Mouse (Mus musculus) T-cell, adult 2 months (primary cell): ENCODE data around the gene Tchp.

ENCODE experiments used
- DNase-seq: peaks from one replicate; pipeline ENCODE4 v3.0.0; 2022; ENCODE audit warnings: low spot score

The Tchp gene

DNA sequence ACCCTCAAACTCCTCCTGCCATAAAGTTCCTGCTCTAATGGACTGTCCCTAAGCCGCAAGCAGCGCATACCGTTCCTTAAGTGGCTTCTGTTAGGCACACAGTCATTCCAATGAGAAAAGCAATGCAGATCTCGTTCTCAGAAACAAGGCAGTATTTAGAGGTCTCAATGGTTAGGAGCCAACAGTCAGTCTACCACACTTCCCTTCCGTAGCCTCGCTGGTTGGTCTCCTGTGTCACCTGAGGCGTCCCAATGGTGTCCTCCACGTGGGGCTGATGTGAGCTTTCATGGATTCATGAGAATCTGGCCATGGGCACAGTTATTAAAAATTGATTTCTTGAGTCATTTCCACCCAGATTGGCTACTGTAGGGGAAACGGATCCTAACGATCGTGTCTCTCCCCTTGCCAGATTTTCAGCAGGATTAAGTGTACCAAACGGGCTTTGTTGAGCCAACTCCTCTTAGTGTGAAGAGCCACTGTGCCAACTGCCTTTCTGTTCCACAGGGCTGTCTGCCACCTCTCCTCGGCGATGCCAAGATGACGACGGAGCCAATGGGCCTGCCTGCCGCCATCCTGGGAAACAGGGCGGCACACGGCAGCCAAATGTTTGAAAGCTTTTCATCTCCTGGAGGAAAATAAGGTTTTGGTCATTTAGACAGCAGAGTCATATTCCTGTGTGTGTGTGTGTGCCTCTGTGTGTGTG, 9.4 kb upstream of the Tchp start:
- no peak for DNase-seq

- no peak for DNase-seq
Observed at GRCm38 (mm10) chr5:114699015-114699414, 8.5 kb upstream of the Tchp start.

DNA sequence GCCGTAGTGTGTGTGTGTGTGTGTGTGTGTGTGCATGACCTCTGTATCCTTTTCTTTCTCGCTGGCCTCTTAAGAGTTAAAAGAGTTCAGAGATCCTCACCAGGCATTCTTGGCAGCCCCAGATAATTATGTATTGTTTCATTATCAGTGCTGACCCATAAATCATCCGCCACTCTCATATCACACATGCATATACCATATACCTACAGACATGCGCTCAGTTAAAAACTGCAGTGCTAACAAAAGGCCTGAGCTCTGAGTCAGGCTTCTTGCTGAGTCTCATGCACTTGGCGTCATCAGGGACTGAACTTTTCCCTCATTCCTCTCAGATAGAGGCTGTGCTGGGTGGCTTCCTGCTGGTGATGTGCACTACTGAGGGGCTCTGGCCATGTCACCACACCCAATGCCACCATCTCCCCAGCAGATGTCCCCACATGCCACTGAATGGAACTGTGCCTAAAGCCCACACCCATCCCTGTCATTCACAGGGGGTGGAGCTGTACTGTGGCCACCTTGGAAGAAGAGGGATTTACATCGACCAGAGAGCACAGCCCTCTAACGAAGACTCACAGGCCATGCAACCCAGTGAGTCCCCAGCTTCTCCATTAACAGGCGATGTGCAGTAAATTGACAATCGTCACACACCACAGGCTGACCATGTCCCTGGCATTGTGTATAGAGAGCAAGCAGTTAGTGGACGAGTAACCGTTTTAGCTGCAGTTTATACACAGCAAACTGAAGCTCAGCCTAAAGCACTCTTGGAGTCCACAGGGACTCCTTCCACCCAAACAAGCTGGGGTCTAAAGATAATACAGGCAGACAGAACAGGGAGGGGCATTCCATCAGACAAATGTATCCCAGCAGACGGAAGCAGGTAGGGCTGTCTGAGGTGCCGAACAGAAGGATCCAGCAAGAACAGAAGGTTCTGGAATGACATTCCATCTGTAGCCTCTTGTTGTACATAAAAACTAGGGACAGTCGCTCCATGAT, 4.9 kb upstream of the Tchp start:
- DNase-seq = no peak

DNA sequence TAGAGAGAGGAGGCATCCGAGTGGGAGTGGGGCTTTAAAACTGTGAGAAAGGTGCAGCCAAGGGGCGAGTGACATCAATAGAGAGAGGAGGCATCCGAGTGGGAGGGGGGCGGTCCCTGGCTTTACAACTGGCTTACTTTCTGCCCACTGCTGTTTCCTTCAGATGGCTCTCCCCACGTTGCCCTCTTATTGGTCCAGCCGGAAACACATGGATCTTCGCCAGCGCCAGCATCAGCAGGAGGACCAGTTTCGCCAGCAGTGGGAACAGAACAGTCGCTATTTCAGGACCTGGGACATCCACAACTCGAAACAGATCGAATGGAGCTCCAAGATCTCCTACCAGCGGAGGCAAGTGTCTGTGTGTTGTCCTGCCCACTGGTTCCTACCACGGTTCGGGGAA, 931 bp downstream of the Tchp start:
- DNase-seq = no peak

GRCm38 (mm10) chr5:114709357-114709756, 1.8 kb downstream of the Tchp start:
- peak; percentile 11 for DNase-seq

GRCm38 (mm10) chr5:114714551-114714950, 7.0 kb downstream of the Tchp start:
- DNase-seq = no peak

DNA sequence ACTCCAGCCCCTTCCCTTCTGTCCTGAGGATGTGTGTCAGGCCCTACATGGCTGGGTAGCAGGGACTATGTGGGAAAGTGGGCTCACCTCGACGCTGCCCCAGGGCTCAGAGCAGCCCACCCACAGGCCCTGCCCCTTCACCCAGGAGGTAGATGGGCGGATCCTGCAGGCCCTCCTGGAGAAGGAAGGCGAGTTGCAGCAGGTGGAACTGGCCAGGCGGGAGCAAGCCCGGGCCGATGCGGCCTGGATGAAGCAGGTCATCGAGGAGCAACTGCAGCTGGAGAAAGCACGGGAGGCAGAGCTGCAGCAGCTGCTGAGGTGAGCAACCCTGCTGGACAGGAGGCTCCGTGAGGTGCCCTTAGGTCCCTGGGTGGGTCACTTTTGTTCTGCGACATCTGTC, 9.7 kb downstream of the Tchp start:
- DNase-seq = no peak

DNA sequence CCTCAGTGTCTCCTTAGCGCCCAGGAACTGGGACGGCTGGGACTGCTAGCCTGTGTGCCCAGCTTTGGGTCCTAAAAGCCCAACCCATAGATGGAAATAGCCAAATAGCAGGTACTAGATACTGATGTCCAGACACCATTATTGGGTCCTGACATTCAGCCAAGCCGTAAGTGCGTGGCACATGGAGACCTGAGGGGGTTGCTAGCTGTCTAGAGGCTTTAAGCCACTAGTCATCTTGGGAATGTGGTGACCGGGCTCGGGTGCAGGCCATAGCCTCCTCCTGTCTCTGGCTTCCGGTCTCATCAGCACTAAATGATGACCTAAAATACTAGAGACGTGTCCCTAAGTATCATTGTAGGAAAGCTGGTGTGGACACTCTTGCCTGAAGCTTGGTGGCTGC, 10.4 kb downstream of the Tchp start:
- DNase-seq = no peak

DNA sequence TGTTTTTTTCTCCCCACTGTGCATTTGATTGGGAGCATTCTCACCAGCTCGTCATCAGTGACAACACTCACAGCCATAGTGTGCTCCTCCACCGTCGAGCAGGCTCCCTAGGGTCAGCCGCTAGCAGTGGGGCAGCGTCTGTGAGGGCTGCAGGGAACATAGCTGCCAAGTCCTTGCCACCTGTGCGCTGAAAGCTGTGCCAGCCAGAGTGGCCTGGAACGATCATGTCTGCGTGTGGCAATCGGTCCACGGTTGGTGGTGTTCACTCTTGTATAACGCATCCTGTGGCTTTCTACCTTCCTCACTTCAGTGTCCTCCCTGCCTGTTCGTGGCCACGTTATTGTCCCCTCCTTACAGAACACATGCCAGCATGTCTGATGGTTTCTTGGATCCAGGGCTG, 10.9 kb downstream of the Tchp start:
- no peak for DNase-seq

DNA sequence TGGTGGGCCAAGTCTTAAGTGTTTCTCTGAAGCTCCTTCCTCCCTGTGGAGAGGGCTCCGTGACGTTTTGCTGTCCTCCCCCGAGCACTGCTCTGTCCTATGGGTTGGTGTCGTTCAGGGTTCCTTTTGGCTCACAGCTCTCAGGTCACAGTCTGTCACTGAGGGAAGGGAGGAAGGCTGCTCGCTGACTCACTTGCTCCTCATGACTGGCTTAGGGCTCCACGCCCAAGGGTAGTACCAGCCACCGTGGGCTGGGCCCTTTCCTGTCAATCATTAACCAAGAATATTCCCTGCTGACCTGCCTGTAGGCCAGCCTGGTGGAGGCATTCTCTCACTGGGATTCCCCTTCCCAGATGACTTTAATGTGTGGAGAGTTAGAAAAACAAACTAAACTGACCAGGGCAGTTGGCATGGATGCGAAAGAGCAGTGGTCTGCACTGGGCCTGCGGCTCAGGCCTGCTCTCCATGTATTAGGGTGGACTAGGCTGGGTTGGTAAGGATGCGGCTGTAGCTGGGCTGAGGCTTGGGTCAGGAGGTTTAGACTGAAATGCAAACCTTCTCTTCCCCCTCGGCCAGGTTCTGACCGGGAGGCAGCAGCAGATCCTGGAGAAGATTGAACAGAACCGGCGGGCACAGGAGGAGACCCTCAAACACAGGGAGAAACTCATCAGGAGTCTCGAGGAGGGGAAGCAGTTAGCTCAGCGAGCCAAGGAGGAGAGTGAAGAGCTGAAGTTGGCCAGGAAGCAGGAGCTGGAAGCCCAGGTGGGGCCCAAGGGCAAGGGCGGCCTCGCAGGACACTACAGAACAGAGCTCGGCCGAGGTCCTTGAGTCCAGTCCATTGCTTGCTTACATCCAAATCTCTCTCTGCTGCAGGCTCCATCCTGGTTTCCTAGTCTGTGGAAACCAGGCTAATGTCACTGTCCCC, 11.7 kb downstream of the Tchp start:
- no peak for DNase-seq

DNA sequence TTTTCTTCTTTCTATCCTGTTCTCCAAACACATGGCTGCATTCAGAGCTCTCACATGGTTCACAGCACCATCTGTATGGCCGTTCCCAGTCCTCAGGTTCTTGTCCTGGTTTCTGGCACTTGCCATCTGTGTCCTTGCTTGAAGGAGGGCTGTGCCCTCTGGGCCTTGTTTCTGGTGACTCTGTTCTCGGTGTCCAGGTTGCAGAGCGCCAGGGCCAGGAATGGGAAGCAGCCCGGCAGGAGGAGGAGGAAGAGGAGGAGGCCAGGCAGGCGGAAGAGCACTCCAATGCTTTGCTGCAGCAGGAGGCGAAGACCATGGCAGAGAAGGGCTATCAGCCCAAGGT, 12.3 kb downstream of the Tchp start:
- no peak for DNase-seq

DNA sequence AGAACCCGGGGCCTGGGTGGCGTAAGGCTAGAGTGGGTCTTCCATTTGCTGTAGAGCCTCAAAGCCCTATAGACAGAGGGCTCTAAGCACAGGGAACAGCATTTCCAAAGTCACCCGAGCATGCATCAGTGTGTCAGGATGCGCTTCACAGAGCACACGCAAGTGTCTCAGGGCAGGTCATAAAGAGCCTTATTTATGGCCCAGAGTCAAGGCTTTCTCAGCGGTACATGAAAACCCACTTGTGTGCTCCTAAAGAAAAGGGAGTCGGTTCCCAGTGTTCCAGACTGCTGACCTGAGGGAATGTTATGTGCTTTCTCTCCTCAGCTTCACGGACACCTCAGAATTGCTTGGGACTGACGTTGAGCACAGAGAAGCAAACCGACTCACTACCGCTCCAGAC, 13.2 kb downstream of the Tchp start:
- DNase-seq = no peak

DNA sequence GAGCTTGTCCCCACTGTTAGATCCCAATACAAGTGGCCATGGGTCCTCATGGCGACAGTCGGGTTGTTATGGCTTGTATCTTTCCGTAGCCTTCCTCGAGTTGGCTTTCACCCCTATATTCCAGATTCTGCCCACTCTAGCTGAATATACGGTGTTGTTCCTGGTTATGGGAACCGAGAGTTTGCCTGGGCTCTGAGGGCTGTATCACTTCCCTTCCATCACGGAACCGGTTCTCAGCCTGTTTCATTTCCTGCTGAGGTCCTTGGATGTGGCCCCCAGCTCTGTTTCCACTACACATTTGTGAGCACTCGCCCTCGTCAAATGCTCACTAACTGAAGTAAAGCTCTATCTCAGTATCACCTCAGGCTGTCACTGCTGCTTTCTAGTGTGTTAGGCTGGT, 14.4 kb downstream of the Tchp start:
- no peak for DNase-seq

DNA sequence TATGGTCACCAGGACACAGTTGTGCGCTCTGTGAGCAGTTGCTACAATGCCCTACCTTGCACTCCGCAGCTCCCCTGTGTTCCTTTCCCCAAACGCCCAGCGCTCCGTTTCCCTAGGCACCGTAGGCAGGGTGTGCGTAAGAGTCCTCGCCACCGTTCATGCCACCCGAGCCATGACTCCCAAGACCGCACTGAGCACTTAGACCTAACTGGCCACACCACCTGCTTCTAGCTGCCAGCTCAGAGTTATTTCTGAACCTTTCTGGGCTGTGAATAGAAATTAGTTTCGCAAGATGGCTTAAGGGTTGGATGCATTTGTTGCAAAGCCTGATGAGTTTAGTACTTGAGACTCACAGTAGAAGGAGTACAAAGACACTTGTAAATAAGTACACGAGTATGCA, 15.3 kb downstream of the Tchp start:
- DNase-seq = no peak

DNA sequence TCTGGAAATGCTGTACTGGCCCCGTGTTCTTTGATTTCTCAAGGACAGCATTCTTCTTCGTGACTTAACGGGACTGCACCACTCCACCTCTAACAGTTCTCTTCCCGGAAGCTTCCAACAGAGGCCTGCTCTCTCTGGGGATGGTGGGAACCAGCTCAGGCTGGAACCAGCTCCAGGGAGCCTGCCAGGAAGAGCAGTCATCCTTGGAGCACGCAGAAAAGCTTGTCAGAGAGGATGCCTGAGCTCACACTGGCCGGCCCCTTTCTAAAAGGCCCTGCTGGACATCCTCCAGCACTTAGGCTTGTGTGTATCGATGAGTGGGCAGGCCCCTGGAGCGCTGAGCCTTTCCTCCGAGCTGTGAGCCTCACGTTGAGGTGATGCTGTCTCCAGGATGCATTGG, 20.6 kb downstream of the Tchp start:
- no peak for DNase-seq

GRCm38 (mm10) chr5:114730129-114730528, 22.6 kb downstream of the Tchp start:
- no peak for DNase-seq

GRCm38 (mm10) chr5:114731498-114731897, 23.9 kb downstream of the Tchp start:
- DNase-seq = no peak

DNA sequence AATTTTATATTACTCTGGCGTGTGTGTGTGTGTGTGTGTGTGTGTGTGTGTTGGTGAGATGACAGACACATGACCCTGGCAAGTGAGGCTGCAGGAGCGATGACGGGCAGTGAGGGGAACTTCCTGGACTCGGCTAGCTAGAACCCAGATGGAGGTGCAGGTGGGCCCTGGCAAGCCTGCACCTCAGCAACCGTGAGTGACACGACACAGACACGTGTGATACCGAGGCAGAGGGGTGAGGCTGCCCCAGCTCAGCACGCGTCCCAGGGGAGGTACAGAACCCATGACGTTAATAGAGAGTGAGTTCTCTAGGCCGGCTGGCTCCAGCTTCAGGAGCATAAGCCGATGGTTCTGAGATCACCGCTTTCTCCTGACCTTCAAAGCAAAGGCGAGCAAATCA, 24.4 kb downstream of the Tchp start:
- no peak for DNase-seq

- DNase-seq = no peak
Observed at GRCm38 (mm10) chr5:114733606-114734005, 26.0 kb downstream of the Tchp start.

DNA sequence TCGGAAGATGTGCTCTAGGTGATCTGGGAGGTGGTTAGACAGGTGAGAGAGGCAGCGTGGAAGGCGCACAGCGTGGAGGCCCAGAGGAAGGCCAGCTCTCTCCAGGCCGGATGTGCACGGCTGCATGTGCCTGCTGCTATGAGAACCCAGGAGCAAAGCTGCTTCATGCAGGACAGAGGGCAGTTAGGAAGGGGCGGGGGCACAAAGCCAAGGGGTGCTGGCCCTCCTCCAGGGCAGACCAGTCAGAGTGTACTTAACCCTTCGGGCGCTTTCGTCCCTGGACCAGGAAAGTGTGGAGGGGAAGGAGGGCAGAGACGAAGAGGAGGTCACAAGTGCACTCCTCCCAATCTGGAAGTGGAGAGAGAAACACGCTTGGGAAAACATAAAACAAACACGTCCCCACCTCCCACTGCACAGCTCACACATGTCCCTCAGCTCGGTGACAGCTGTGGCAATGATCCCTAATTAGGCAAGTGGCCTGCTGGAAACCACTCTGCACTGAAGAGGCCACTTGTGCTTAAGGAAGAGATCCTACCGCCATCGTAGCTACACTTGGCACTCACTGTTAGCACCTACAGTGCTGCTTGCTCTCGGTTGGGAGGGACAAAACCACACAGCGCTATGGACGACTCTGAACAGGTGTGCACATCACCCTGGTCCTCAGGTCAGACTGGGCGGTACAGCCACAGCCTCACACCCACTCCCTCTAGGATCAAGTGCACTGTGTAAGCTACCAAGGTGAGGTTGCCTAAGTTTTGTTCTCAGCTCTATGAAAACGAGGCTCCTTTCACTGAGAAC, 29.7 kb downstream of the Tchp start:
- DNase-seq = no peak

- no peak for DNase-seq
Observed at GRCm38 (mm10) chr5:114738707-114739241, 31.2 kb downstream of the Tchp start.
